ENCODE assay signal across 8 mouse cellular contexts in the genomic region with DNA sequence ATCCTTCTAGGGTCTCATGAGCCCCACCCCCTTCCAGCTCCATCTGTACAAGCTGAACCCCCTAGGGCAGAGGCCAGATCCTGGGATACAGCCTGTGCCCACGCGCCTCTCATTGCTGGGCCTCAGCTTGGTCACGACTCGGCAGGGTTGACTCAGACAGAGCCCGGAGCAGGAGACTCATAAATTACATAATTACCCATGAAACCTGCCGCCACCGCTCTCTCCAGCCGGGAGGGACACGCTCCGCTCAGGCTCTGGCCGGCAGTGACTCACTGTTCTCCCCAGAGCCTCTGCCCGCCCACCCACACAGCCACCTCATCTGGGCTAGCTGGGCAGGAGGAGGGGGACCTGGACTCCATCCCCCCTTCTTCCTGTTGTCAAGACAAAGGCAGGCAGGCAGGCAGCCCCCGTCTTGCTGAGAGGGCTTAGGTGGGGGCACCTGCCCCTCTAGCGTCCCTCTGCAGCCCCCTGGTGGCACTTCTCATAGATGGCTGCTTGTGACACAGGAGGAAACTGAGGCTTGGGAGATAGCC.
DNase-seq lines count a peak whose midpoint lies in the region; ATAC-seq lines count a peak whose summit lies in the region.

No protein-coding gene starts in this region.

- H3K27ac ChIP-seq in midbrain, embryonic 10.5 days (replicated peaks): peak overlapping the region; percentile 83
- peak overlapping the region; percentile 83 for H3K27ac ChIP-seq in stomach, embryonic 14.5 days (ENCODE audit: low read length)

- H3K4me1 ChIP-seq in midbrain, embryonic 10.5 days: peaks cover 49% of the 10 kb centered on the region
- H3K4me1 ChIP-seq in stomach, embryonic 14.5 days (ENCODE audit: control insufficient read depth, insufficient read depth, low read length): peaks cover 49% of the 10 kb centered on the region

- H3K4me2 ChIP-seq in stomach, embryonic 14.5 days (replicated peaks; ENCODE audit: low read depth, low read length): peak overlapping the region; percentile 34

- peak overlapping the region; percentile 46 for H3K4me3 ChIP-seq in midbrain, embryonic 10.5 days
- no peak overlapping the region for H3K4me3 ChIP-seq in stomach, embryonic 14.5 days (ENCODE audit: low read depth, low read length)

- ATAC-seq in hematopoietic stem cell, adult 5-6 weeks (replicated peaks in 1 of 2; ENCODE audit: insufficient read depth in 1 of 2, low FRiP score in 2 of 2, low TSS enrichment in 1 of 2, low read depth in 1 of 2, poor library complexity in 2 of 2, severe bottlenecking in 2 of 2): peak; percentile 78 to 80
- peak; percentile 62 for ATAC-seq in stomach, embryonic 14.5 days (ENCODE audit: insufficient number of reproducible peaks, insufficient read depth, low FRiP score, low read depth)
- ATAC-seq in activated CD4-positive, CD25-positive, alpha-beta regulatory T cell, adult 4 months: no peak

- intact Hi-C loops in left cerebral cortex, postnatal 25 days (cut with DNase I): loop anchor here (5.0 to 10.0 kb wide), 3 partner anchors 205 to 623 kb away; no protein-coding TSS in a partner anchor

- peak overlapping the region; percentile 36; the same call in 1 of the 2 replicates for H3K9ac ChIP-seq in stomach, embryonic 14.5 days (replicated peaks; ENCODE audit: low read depth, low read length)

- H3K27me3 ChIP-seq in midbrain, embryonic 10.5 days (ENCODE audit: low read depth, poor library complexity, severe bottlenecking): peaks cover 16% of the 10 kb centered on the region; the same call in 1 of the 2 replicates
- no peaks in the 10 kb centered on the region for H3K27me3 ChIP-seq in stomach, embryonic 14.5 days (ENCODE audit: control insufficient read depth, insufficient read depth, low read length)

- peak; percentile 94 for DNase-seq in adrenal gland, adult (ENCODE audit: inconsistent age in 2 of 2, low spot score in 1 of 2)
- peak; percentile 37 for DNase-seq in cerebellum, adult 8-10 months
- DNase-seq in forelimb bud, embryonic 11.5 days (ENCODE audit: low read depth, low spot score): peak; percentile 84
- DNase-seq in left cerebral cortex, postnatal 25 days (ENCODE audit: low spot score in 2 of 2): peak; percentile 68 to 96
- DNase-seq in midbrain, embryonic 10.5 days (ENCODE audit: low spot score): peak; percentile 71

- WGBS in midbrain, embryonic 10.5 days: 2% methylated on average over 14 of the region's 14 CpGs
- 5% methylated on average over 14 of the region's 14 CpGs for WGBS in stomach, embryonic 14.5 days

- H3K36me3 ChIP-seq in midbrain, embryonic 10.5 days: peaks cover 31% of the 10 kb centered on the region
- no peaks in the 10 kb centered on the region for H3K36me3 ChIP-seq in stomach, embryonic 14.5 days (ENCODE audit: control insufficient read depth, insufficient read depth, low read length)

- H3K9me3 ChIP-seq in midbrain, embryonic 10.5 days (replicated peaks): no peaks in the 10 kb centered on the region
- H3K9me3 ChIP-seq in stomach, embryonic 14.5 days (ENCODE audit: control insufficient read depth, low read depth, low read length): no peaks in the 10 kb centered on the region

Comparison
In these comparisons a context has a peak if more than half of its experiments do, and no peak if none do; other contexts are left out.
1. DNase-seq: peak in every context shown above with its lines; median percentile 94 in adrenal gland, adult; 84 in forelimb bud, embryonic 11.5 days; 82 in left cerebral cortex, postnatal 25 days; 71 in midbrain, embryonic 10.5 days; 37 in cerebellum, adult 8-10 months.